Mouse (Mus musculus) forebrain, embryonic 16.5 days (tissue): ENCODE results near the gene Ttc29. TPM values are rescaled to one million over a fixed set of nuclear protein-coding genes. Genes with fewer than 3 reads are reported as not detected.

Source experiments
- ATAC-seq: fragments of 200-750 bp; cut with Nextera tagmentation; 2 replicates; pipeline ENCODE4 v1.8.0; 2017; ENCODE audit warnings: mild to moderate bottlenecking, moderate library complexity
- H3K27ac ChIP-seq: fragments of 300-500 bp; sonication (generic); 2 replicates; pipeline ENCODE4 v1.5.1; 2014; ENCODE audit warnings: low read length, control low read depth
- H3K27me3 ChIP-seq: fragments of 300-500 bp; sonication (generic); replicated peaks from 2 replicates; pipeline ENCODE4 v1.6.1; 2014; ENCODE audit warnings: low read length; ENCODE audit not compliant: control insufficient read depth, insufficient read depth
- H3K36me3 ChIP-seq: fragments of 300-500 bp; sonication (generic); 2 replicates; pipeline ENCODE4 v1.6.1; 2014; ENCODE audit not compliant: control insufficient read depth, insufficient read depth
- H3K4me1 ChIP-seq: fragments of 300-500 bp; sonication (generic); replicated peaks from 2 replicates; pipeline ENCODE4 v1.6.1; 2014; ENCODE audit warnings: low read length; ENCODE audit not compliant: control insufficient read depth, insufficient read depth
- H3K4me2 ChIP-seq: fragments of 300-500 bp; sonication (generic); 2 replicates; pipeline ENCODE4 v1.6.1; 2014; ENCODE audit warnings: mild to moderate bottlenecking, low read length, control low read depth
- H3K4me3 ChIP-seq: fragments of 300-500 bp; sonication (generic); replicated peaks from 2 replicates; pipeline ENCODE4 v1.5.1; 2014; ENCODE audit warnings: mild to moderate bottlenecking, low read length, control low read depth
- H3K9ac ChIP-seq: fragments of 300-500 bp; sonication (generic); replicated peaks from 2 replicates; pipeline ENCODE4 v1.6.1; 2014; ENCODE audit warnings: low read depth, low read length, control low read depth
- H3K9me3 ChIP-seq: fragments of 300-500 bp; sonication (generic); 2 replicates; pipeline ENCODE4 v1.6.1; 2016; ENCODE audit warnings: low read length; ENCODE audit not compliant: control insufficient read depth
- WGBS: fragments of 180-500 bp; shearing (Covaris S2); extraction: QIAGEN DNeasy Blood & Tissue Kit; methylation state at CpG from one replicate; pipeline ENCODE4 v1.1.7; 2014; 5-methylcytosine and 5-hydroxymethylcytosine counted together
- polyA plus RNA-seq: library from polyadenylated mRNA; unstranded; fragments of >200 nt; fragmentation: Nextera tagmentation; extraction: Ambion mirVana; gene quantifications from 2 replicates; pipeline ENCODE4 v1.2.1, GENCODE M21; 2015

Ttc29 gene
- polyA plus RNA-seq, 1 experiment from 2014 or later: 0.65 TPM

- H3K36me3 ChIP-seq: no peaks in the 10 kb centered on the region
- H3K27me3 ChIP-seq: no peaks in the 10 kb centered on the region
- H3K4me3 ChIP-seq: no peak overlapping the region
- WGBS: 89% methylated on average over 2 of the region's 2 CpGs
- H3K4me1 ChIP-seq: peaks cover 18% of the 10 kb centered on the region
- H3K9ac ChIP-seq: no peak overlapping the region
- no peak overlapping the region for H3K27ac ChIP-seq
- H3K9me3 ChIP-seq: no peaks in the 10 kb centered on the region
- no peak overlapping the region for H3K4me2 ChIP-seq
- ATAC-seq: no peak
Measured at GRCm38 (mm10) chr8:78344006-78344405, 130.9 kb downstream of the Ttc29 start.

GRCm38 (mm10) chr8:78345705-78346104 lies 132.6 kb downstream of the Ttc29 start:
- Histone ChIP-seq H3K4me2 (peak overlapping the region; percentile 31), H3K27ac (no peak overlapping the region), H3K4me1 (peaks cover 17% of the 10 kb centered on the region), H3K9ac (no peak overlapping the region), H3K4me3 (peak overlapping the region; percentile 6; the same call in 1 of the 2 replicates), H3K27me3 (no peaks in the 10 kb centered on the region), H3K36me3 (no peaks in the 10 kb centered on the region), H3K9me3 (no peaks in the 10 kb centered on the region)
- WGBS: 24% methylated on average over 7 of the region's 7 CpGs
- ATAC-seq: peak; percentile 38; the same call in 1 of the 2 replicates

DNA sequence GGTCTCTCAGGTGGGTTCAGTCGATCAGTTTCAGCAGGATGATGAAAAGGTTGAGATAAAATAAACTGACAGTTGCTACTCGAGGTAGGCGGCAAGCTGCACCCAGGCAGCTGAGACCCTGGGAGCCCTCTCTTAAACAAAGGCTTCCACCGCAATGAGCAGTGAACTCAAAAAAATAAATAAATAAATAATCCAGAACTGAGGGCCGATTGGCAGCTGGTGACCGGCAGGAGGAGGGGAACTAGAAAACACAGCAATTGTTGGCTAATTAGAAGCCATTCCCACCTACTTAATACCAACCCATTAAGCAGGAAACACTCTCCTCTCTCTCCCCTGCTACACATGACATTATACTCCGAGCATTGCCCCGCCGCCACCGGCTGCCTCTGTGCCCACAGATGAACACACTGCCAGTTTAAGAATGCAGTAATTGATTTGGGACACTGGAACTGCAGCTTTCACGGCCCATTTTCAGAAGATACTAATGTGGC lies 133.1 kb downstream of the Ttc29 start:
- H3K4me2 ChIP-seq: peak overlapping the region; percentile 31
- H3K9me3 ChIP-seq: no peaks in the 10 kb centered on the region
- ATAC-seq: peak; percentile 95
- no peaks in the 10 kb centered on the region for H3K36me3 ChIP-seq
- H3K9ac ChIP-seq: no peak overlapping the region
- no peak overlapping the region for H3K27ac ChIP-seq
- peaks cover 13% of the 10 kb centered on the region for H3K4me1 ChIP-seq
- peak overlapping the region; percentile 6; the same call in 1 of the 2 replicates for H3K4me3 ChIP-seq
- 2% methylated on average over 11 of the region's 11 CpGs for WGBS
- H3K27me3 ChIP-seq: no peaks in the 10 kb centered on the region

- H3K9ac ChIP-seq: no peak overlapping the region
- WGBS: 23% methylated on average over 5 of the region's 5 CpGs
- ATAC-seq: peak; percentile 65
Measured at GRCm38 (mm10) chr8:78353902-78354301, 140.8 kb downstream of the Ttc29 start.

DNA sequence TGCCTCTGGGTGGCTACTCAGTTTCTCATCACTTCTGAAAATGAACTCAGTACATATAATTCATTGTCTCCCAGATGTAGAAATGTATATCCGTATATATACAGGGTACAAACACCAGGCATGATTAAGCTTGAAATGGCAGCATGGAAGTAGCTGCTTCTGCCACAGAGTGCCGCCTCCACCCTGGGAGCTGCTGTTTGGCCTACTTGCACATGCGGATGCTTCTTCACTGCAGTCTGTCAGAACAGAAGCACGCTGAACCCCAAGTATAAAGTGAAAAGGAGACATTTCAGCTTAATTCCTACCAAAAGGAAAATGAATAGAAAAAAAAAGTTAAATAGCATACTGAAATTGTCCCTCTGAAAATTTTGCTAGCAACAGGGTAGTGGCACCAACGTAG lies 141.7 kb downstream of the Ttc29 start:
- H3K4me2 ChIP-seq: no peak overlapping the region
- H3K9ac ChIP-seq: no peak overlapping the region
- H3K4me1 ChIP-seq: no peaks in the 10 kb centered on the region
- H3K27ac ChIP-seq: no peak overlapping the region
- H3K4me3 ChIP-seq: no peak overlapping the region
- no peak for ATAC-seq
- no peaks in the 10 kb centered on the region for H3K36me3 ChIP-seq
- H3K9me3 ChIP-seq: no peaks in the 10 kb centered on the region
- WGBS: 87% methylated on average over 5 of the region's 5 CpGs
- H3K27me3 ChIP-seq: no peaks in the 10 kb centered on the region

More at GRCm38 (mm10) chr8:78353902-78354301, 140.8 kb downstream of the Ttc29 start:
- no peaks in the 10 kb centered on the region for H3K4me1 ChIP-seq
- no peaks in the 10 kb centered on the region for H3K36me3 ChIP-seq
- H3K27me3 ChIP-seq: no peaks in the 10 kb centered on the region
- no peaks in the 10 kb centered on the region for H3K9me3 ChIP-seq
- no peak overlapping the region for H3K27ac ChIP-seq
- H3K4me3 ChIP-seq: no peak overlapping the region
- H3K4me2 ChIP-seq: no peak overlapping the region

- Histone ChIP-seq H3K36me3 (no peaks in the 10 kb centered on the region), H3K27ac (no peak overlapping the region), H3K4me2 (no peak overlapping the region), H3K4me3 (no peak overlapping the region), H3K4me1 (no peaks in the 10 kb centered on the region), H3K9ac (no peak overlapping the region), H3K27me3 (no peaks in the 10 kb centered on the region), H3K9me3 (no peaks in the 10 kb centered on the region)
- no peak for ATAC-seq
- WGBS: 92% methylated on average over 7 of the region's 7 CpGs
Measured at GRCm38 (mm10) chr8:78390756-78391155, 177.7 kb downstream of the Ttc29 start.

DNA sequence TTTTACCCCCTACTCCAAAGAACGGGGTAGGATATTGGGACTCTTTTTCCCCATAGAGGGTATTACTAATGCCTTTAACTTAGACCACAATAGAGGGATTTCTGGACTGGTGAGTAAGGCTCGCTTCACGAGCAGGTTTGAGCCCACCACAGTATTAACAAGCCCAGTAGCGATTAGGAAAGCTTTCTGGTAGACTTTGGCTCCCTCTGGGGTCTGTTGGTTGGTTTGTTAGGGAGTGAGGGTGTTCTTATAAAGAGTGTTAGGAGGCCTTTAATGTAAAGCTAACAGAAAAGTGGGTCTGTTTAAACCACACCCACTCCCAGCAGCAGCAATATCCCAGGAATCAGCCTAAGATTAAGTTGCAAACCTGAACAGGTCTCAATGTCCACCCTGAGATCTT lies 206.2 kb downstream of the Ttc29 start:
- Histone ChIP-seq H3K4me3 (no peak overlapping the region), H3K9ac (no peak overlapping the region), H3K4me2 (no peak overlapping the region), H3K27ac (no peak overlapping the region), H3K4me1 (peaks cover 6% of the 10 kb centered on the region), H3K9me3 (no peaks in the 10 kb centered on the region), H3K27me3 (peaks cover 40% of the 10 kb centered on the region), H3K36me3 (no peaks in the 10 kb centered on the region)
- 11% methylated on average over 4 of the region's 4 CpGs for WGBS
- peak; percentile 58; the same call in 1 of the 2 replicates for ATAC-seq

DNA sequence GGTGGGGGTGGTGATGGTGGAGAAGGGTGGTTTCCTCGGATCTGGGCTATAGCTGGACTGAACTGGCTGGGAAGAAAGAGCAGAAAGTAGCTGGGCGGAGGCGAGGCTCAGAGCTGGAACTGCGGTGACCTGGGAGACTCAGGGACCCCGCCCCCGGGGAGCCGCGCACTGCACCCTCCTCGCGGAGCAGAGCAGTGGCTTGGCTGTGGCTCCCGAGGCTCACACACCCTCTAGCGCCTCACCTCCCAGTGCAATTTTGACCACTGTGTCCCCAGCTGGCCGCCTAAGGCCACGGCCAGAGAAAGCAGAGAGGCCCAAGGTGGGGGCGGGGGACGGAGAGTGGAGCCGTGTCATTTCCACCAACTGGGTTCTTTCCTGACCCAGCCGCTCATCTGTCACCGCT lies 207.0 kb downstream of the Ttc29 start:
- H3K36me3 ChIP-seq: no peaks in the 10 kb centered on the region
- peak; percentile 68; the same call in 1 of the 2 replicates for ATAC-seq
- under 1% methylated on average over 19 of the region's 19 CpGs for WGBS

GRCm38 (mm10) chr8:78423937-78424336 lies 210.8 kb downstream of the Ttc29 start:
- no peak overlapping the region for H3K4me3 ChIP-seq
- no peak for ATAC-seq
- H3K27me3 ChIP-seq: peaks cover 58% of the 10 kb centered on the region
- H3K9ac ChIP-seq: no peak overlapping the region
- H3K9me3 ChIP-seq: no peaks in the 10 kb centered on the region
- H3K4me1 ChIP-seq: peaks cover 15% of the 10 kb centered on the region
- no peak overlapping the region for H3K4me2 ChIP-seq
- H3K27ac ChIP-seq: no peak overlapping the region
- 0% methylated on average over 1 of the region's 1 CpGs for WGBS
- no peaks in the 10 kb centered on the region for H3K36me3 ChIP-seq

More for the DNA sequence above, 207.0 kb downstream of the Ttc29 start:
- Histone ChIP-seq H3K27ac (no peak overlapping the region), H3K9ac (no peak overlapping the region), H3K9me3 (no peaks in the 10 kb centered on the region), H3K4me3 (peak overlapping the region; percentile 23), H3K4me1 (peaks cover 6% of the 10 kb centered on the region), H3K4me2 (peak overlapping the region; percentile 47), H3K27me3 (peaks cover 46% of the 10 kb centered on the region)

DNA sequence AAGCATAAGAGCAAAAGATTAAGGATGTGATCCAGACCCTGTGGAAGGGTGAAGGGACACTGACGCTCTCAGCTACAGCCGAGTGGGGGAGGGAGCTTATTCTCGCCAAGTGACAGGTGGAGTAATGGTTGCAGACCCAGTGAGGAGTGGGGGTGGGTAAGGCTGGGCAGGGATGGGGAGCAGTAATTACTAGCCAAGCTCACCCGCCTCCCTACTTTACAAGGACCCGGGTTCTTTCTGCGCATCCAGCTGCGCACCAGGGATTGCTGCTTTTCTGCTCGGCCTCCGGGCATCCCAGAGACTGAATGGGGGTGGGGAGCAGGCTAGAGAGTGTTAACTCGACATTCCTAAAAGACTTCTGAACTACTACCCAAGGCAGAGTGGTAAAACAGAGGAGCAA lies 213.4 kb downstream of the Ttc29 start:
- H3K9ac ChIP-seq: no peak overlapping the region
- H3K4me3 ChIP-seq: no peak overlapping the region
- 1% methylated on average over 10 of the region's 10 CpGs for WGBS
- peaks cover 66% of the 10 kb centered on the region for H3K27me3 ChIP-seq
- ATAC-seq: peak; percentile 38; the same call in 1 of the 2 replicates
- no peaks in the 10 kb centered on the region for H3K9me3 ChIP-seq
- no peak overlapping the region for H3K27ac ChIP-seq
- peaks cover 8% of the 10 kb centered on the region for H3K4me1 ChIP-seq
- no peak overlapping the region for H3K4me2 ChIP-seq
- H3K36me3 ChIP-seq: no peaks in the 10 kb centered on the region
